Mouse (Mus musculus) cortical plate, adult 2 months (tissue): Measurements from ENCODE around the gene Cd4.

Experiments used
- CTCF ChIP-seq: fragments of 200-500 bp; IDR thresholded peaks from 2 replicates; pipeline ENCODE4 v1.5.1; 2011; ENCODE audit warnings: mild to moderate bottlenecking, control low read depth, low read length; ENCODE audit not compliant: insufficient read depth; ENCODE audit errors: extremely low read depth
- POLR2A ChIP-seq: fragments of 200-500 bp; IDR thresholded peaks from 2 replicates; pipeline ENCODE4 v1.6.1; 2011; ENCODE audit warnings: mild to moderate bottlenecking, low read length, control low read depth; ENCODE audit not compliant: insufficient read depth; ENCODE audit errors: extremely low read depth

DNA sequence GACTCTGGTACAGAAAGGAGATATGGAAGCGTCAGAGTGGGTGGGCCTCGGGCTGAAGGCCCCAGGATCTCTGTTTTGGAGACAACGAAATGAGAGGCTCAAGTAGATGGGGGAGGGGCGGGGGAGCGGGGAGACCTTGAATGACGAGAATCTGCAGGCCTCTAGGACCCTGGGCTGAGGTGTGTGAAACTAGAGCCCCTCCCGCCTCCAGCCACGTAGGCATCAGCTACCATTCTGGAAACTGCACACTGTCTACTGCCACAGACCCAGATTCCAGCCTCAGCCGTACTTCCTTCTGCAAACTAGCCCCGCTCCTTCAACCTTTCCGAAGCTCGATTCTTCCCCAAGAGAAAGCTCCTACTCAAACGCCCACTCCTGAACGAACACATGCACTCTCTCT is 31.7 kb downstream of the Cd4 start:
- TF ChIP-seq POLR2A (peak; percentile 71; the same call in 1 of the 2 replicates), CTCF (no peak)
